Mouse (Mus musculus) heart, postnatal 14 days (tissue): ENCODE measurements around the gene Klhdc9. TPM values are rescaled to one million over a fixed set of nuclear protein-coding genes. Genes with fewer than 3 reads are reported as not detected.

ENCODE experiments used
- DNase-seq, 2 experiments: peaks; one replicate each; pipeline ENCODE4 v3.0.0; 2021 to 2022
- intact Hi-C: fragments of 180-260 bp; cut with DNase I; formaldehyde crosslinking; loops from one replicate; pipeline ENCODE4 v1.15.1; 2025
- long read RNA-seq, 2 experiments: library from polyadenylated mRNA; stranded (forward); transcript quantifications; one replicate each; pipeline ENCODE4 v2.0.0; 2021
- total RNA-seq, 2 experiments: library from RNA; stranded (reverse); gene quantifications; 2 replicates each; pipeline ENCODE4 v1.2.3; 2021

Klhdc9 gene
- under 1 TPM in 1 of 2 experiments, not detected in 1; 0.17 TPM for total RNA-seq
- long read RNA-seq, experiment 1, partial matches to known transcripts, result 0 of 2 reads
- long read RNA-seq, experiment 1, other reads (novel, unspliced or antisense), result 1 of 2 reads
- long read RNA-seq, experiment 2, partial matches to known transcripts, result 0 of 1 reads
- long read RNA-seq, experiment 2, other reads (novel, unspliced or antisense), result 0 of 1 reads

DNA sequence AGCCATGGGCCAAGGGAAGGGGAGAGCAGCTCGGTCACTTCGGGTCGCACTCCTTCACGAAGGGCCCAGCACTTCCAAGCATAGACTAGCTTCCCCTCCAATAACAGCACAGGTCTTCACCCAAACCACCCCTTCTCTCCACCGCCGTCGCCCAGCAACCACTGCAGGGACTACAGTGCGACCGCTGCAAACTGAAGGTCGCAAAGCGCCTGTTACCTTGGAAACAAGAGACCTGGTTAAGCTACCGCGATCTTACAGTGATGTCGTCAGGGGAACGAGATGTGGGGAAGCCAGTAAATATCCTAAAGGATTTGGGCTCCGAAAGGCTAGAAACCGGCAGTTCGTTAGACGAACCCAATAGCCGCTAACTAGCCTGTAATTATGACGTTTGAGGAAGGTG is at the start of gene Klhdc9:
Gene Klhdc9, minus strand, starts transcription at position 143 of the 400 bp plus-strand sequence.
- intact Hi-C loops, result loop anchor here (1.0 to 5.0 kb wide), 2 partner anchors 119 to 207 kb away; no protein-coding TSS in a partner anchor
- peak; percentile 72 to 87 for DNase-seq

DNA sequence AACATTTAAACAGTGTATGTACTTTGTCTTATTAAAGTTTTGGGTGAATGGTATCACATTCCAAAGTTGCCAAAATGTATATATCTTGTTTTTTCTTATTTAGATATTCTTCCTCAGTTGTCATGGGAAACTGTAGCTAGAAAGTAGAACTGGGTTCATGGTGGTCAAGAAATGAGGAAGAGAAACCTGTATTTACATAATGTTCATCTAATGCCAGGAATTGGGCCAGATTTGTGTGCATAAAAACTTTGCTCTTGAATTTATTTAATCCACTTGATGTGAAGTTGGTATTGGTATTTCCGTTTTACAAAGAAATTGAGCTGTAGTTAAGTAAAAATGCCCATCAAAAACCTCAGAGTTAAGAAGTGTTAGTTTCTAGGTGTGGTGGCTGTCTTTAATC is 49.6 kb upstream of the Klhdc9 start:
- no peak for DNase-seq
- intact Hi-C loops, result loop anchor here (5.0 kb wide), 1 partner anchor 42 kb away; no protein-coding TSS in a partner anchor

GRCm38 (mm10) chr1:171407263-171407662 is 46.7 kb upstream of the Klhdc9 start:
- no peak for DNase-seq
- intact Hi-C loops, result no loop called here

- DNase-seq, result no peak
- intact Hi-C loops, result no loop called here
Observed at GRCm38 (mm10) chr1:171402991-171403390, 42.4 kb upstream of the Klhdc9 start.

DNA sequence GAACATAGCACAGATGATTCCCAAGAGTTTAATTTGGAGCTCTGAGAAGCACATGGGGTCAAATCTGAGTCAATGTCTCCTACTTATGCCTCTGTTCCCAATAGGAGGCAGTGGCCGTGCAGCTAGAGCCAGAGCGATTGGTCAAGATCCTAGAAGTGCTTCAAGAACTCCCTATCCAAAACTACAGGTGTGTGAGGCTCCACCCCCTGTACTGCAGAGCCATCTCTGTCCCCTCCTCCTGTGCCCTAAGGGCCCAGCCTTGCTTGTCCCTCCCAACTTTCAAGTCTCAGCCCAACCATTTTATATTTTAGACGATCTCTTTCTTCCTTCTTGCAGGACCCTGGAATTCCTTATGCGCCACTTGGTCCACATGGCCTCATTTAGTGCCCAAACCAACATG is 41.2 kb upstream of the Klhdc9 start:
- no peak for DNase-seq
- intact Hi-C loops, result no loop called here

GRCm38 (mm10) chr1:171390101-171390500 is 29.5 kb upstream of the Klhdc9 start:
- peak in 1 of 2 experiments; percentile 25 for DNase-seq
- intact Hi-C loops, result no loop called here

DNA sequence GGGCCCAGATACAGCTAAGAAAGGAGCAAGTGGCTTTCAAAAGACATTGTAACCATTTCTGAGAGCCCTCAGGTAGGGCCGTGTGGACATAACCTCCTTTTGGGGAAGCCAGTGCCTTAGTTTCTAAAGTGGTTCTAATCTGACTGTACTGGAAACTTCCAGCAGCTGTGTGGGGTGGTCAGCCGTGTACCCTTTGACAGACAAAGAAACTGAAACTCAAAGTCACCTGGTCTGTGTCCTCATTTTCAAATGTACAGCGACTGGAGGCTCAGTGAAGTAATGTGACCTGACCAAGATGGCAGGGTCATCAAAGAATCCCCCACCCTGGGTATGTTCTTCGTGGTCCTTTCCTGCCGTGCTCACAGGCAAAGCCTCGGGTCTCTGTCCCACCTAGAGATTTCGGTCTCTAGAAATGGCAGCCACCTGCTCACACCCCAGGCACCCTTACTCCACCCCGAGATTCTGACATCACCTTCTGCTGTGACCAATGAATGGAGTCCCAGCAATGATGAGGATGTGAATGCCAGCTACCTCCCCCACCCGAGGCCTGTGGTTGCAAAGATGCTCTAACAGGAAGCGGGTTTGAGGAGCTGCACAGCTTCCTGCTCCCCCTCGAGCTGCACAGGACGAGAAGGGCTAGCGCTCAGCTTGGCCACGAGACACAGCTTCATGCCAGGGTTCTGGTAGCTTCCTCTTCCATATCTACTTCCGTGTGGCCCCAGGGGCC is 27.9 kb upstream of the Klhdc9 start, which contains the start of gene Arhgap30:
Gene Arhgap30, plus strand, starts transcription at position 579 of the 727 bp plus-strand sequence.
- intact Hi-C loops, result no loop called here
- DNase-seq, result peak; percentile 24 to 33

DNA sequence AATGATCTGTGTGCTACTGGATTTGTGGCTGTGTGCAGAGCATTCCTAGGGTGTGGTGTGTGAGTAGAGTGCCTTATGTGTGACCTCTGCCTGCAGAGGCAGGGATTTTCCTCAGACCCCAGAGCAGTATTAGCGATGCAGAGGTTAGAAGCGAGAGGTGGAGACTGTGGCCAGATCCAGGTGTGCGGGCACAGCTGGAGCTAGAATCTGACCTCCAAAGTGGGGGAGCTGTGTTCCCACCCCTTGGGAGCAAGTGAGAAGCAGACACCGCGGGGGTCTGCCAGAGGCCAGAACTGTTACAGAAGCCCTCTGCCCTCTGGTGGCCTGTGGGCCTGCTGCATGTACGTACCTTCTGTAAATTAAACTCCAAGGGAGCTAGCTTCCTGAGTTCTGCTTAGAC is 26.5 kb upstream of the Klhdc9 start:
- no peak for DNase-seq
- intact Hi-C loops, result no loop called here

- intact Hi-C loops, result no loop called here
- DNase-seq, result no peak
Observed at GRCm38 (mm10) chr1:171385171-171385570, 24.6 kb upstream of the Klhdc9 start.

DNA sequence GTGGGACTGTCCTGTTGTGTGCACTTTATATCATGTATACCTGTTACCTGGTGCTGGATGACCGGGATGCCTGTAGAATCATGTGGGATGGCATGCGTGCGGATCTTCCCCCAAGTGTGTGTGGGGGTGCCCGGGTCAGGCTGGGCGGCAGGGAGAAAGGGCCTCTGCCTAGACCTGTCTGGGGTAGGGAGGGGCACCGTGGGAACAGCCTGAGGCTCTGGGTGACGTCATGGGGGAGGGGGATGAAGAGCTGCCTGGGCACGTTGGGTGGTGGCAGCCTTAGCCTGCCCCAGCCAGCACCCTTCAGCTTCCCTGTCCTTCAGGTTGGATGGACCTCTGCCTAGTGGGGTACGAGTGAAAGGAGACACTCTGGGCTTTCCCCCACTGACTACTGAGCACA is 23.8 kb upstream of the Klhdc9 start:
- intact Hi-C loops, result no loop called here
- DNase-seq, result no peak

- DNase-seq, result no peak
- intact Hi-C loops, result no loop called here
Observed at GRCm38 (mm10) chr1:171382096-171382620, 21.6 kb upstream of the Klhdc9 start.

GRCm38 (mm10) chr1:171379935-171380599 is 19.5 kb upstream of the Klhdc9 start:
- intact Hi-C loops, result no loop called here
- peak; percentile 79 to 86 for DNase-seq

DNA sequence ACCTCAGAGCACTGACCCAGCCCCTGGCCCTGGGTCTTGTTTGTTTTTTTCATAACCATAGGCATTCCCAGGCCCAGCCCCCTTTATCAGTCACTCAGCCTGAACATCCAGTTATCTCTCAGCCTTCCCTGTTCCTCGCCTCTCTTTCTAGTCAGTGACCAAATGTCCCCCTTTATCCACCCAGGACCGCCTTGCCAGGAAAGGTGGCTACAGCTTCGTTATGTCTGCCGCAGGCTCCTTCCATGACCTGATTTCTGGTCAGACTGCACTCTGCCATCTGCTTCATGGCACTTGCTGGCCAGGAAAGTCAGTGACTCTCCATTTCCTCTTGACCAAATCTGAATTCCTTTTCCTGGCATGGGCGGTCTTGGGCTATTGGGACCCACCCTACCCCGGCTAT is 17.7 kb upstream of the Klhdc9 start:
- no peak for DNase-seq
- intact Hi-C loops, result no loop called here

DNA sequence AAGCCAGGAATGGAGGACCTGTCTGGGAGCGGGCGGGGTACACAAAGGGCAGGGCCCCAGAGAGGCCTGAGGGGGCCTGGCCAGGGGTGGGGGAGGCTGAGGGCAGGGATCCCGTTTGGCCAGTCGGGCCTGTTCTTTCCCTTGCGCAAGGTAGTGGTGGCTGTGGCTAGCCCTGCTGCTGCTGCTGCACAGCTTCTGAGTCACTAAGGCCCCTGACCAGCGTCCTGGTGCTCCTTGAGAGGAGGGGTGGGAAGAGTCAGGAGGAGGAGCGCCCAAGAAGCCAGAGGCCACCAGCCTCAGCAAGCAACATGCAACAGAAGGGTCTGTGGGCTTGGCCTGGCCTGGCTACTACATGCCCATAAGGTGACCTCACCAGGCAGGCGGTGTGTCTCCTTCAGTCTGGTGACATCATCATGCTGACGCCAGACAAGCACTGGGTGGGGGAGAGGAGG is 15.1 kb upstream of the Klhdc9 start:
- no peak for DNase-seq
- intact Hi-C loops, result no loop called here

- no peak for DNase-seq
- intact Hi-C loops, result no loop called here
Observed at GRCm38 (mm10) chr1:171373946-171374345, 13.3 kb upstream of the Klhdc9 start.

- intact Hi-C loops, result no loop called here
- DNase-seq, result no peak
Observed at GRCm38 (mm10) chr1:171372880-171373279, 12.3 kb upstream of the Klhdc9 start.

- no peak for DNase-seq
- intact Hi-C loops, result no loop called here
Observed at GRCm38 (mm10) chr1:171369845-171370556, 9.4 kb upstream of the Klhdc9 start, which contains the start of gene Nectin4. TSS of gene Nectin4 (plus strand) at chr1:171370099.

DNA sequence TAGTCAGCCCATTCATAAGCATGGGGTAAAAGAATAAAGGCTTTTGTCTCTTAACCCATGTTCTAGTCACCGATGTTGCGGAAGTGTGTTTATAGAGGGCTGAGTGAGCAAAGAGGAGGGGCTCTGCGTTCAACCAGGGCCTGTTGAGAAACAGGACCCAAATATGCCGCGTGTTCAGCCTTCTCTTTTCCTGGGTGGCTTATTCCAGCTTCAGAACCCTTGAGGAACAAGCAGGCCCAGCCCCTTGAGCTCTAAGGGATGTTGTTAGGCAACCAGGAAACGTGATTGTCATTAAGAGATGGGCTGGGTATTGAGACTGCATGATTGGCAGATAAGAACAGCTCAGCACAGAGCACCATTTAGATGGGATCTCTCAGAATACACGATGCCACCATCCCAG is 5.3 kb upstream of the Klhdc9 start:
- DNase-seq, result no peak
- intact Hi-C loops, result no loop called here

DNA sequence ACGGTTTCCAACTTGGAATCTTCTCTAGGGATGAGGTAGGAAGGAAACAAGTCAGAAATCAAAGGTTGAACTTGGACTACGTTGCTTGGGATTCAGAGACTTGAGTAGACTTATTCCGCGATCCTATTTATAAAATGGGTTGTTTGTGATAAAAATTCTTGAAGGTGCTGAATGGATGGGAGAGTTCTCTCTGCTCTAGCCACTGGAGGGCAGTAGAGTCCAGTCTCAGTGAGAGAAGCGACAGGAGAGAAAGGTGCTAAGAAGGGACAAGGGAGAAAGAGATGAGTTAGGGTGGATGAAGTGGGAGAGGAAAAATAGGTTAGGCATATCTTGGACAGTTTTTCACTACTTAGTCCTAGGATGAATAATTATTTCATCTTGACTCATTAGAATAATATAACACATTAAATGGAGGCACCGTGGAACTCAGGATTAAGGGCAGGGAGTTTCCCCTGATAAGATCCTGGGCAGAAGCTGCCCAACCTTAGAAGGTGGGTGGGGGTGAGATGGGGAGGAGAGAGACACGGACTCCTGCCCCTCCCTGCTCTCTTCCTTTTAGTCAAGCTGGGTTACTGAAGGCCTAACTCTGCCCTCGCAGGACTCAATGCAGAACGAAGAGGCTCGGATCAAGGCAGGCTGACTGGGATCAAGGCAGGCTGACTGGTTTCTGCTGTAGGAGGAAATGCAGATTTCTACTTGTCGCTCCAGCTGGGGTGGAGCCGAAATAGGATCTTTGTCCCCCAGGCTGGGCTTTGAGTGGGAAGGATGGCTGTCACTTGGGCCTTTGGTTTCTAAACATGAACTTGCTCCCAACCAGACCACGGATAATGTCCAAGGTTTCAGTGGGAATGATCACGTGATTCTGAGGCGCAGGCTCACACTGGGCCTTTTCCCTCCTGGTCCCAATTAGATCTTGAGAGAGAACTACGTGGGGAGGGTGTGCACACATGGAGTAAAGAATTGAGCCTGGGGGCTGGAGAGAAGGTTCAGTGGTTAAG is 807 bp upstream of the Klhdc9 start:
- intact Hi-C loops, result loop anchor here (1.0 to 5.0 kb wide), 2 partner anchors 118 to 206 kb away; no protein-coding TSS in a partner anchor
- peak; percentile 72 to 82 for DNase-seq
